Mouse (Mus musculus): ENCODE data around the gene Mknk2. TPM values are rescaled to one million over a fixed set of nuclear protein-coding genes. Genes with fewer than 3 reads are reported as not detected.

Gene Mknk2
- total and polyA plus RNA-seq, 2 experiments from 2014 or later = 40.5 to 84.5 TPM

DNA sequence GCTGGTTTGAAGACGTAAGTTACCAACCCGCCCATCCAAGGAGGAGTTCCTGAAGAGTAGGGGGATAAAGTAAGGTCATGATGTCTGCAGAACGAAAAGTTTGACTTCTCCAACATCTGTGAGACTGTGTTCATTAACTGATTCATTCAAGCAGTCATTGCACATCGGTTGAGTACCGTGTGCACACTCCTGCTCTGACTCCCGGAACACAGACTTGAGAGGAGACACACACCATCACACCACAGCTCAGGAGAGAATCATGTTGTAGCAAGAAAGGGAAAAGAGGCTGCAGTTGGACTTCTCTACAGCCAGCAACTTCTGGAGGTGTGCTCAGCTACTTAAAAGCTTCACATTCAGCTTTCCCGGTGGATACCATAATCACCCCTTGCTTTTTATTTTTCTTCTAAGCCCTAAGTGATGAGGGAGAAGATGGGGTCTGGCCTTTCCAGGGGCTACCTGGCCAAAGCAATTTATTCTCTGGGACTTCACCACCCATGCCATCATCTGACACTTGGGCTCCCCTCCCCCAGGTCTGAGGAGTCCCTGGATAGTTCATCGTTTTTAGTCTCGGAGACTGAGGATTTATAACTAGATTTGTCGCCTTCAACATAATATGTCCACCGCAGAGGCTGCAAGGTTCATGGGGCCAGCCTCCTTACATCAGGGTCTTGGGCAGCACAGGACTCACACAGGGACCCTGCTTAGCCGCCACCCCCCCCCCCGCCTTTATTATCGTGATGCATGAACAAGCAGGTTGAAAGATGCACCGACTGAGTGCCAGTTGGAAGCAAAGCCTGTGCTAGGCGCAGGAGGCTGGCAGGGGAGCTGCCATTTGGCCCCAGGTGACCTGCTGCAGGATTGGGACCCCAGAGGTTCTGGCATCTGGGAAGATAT, 56.9 kb downstream of the Mknk2 start:
- H3K27me3 ChIP-seq (ENCODE audit: insufficient read depth, low read length) = no peaks in the 10 kb centered on the region
- ATAC-seq (no peak), DNase-seq (ENCODE audit: low spot score) (peak; percentile 12)
- H3K27ac ChIP-seq = peak overlapping the region; percentile 90
- peak overlapping the region; percentile 65 for H3K4me2 ChIP-seq (ENCODE audit: low read depth, low read length)
- 51% methylated on average over 16 of the region's 16 CpGs for WGBS
- H3K4me1 ChIP-seq (ENCODE audit: insufficient read depth, low read length) = peaks cover 16% of the 10 kb centered on the region
- H3K4me3 ChIP-seq (ENCODE audit: low read length) = peak overlapping the region; percentile 85
- TF ChIP-seq CTCF (IDR thresholded peaks at IDR 0.05; ENCODE audit: low read depth) = no peak
- no peaks in the 10 kb centered on the region for H3K9me3 ChIP-seq (ENCODE audit: low read length)
- H3K9ac ChIP-seq (replicated peaks; ENCODE audit: low read length) = peak overlapping the region; percentile 51
- H3K36me3 ChIP-seq (ENCODE audit: insufficient read depth, low read length) = no peaks in the 10 kb centered on the region

DNA sequence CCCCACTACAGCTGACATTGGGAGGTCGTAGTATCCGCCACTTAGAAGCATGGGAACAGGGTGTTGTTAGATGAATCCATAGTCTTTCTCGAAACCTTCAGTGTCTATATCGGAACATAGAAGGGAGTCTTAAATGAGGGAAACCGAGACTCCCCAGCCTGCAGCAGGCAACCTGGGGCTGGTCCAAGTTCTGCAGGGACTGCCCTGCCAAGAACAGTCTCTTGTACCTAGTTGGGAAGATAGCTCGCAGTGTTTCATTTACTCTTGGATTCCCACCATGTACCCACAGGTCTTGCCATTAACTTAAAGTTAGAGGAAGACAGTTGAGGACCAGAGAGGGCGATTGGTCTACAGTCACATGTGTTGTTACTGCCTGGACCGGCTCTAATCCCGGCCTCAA, 57.5 kb downstream of the Mknk2 start:
- WGBS = 84% methylated on average over 9 of the region's 9 CpGs
- no peak overlapping the region for H3K4me3 ChIP-seq (ENCODE audit: low read length)
- H3K9me3 ChIP-seq (ENCODE audit: low read length) = no peaks in the 10 kb centered on the region
- H3K27me3 ChIP-seq (ENCODE audit: insufficient read depth, low read length) = no peaks in the 10 kb centered on the region
- H3K4me1 ChIP-seq (ENCODE audit: insufficient read depth, low read length) = peaks cover 16% of the 10 kb centered on the region
- ATAC-seq = no peak
- H3K9ac ChIP-seq (replicated peaks; ENCODE audit: low read length) = no peak overlapping the region
- H3K4me2 ChIP-seq (ENCODE audit: low read depth, low read length) = no peak overlapping the region
- TF ChIP-seq CTCF (IDR thresholded peaks at IDR 0.05; ENCODE audit: low read depth) = no peak
- H3K27ac ChIP-seq = no peak overlapping the region
- H3K36me3 ChIP-seq (ENCODE audit: insufficient read depth, low read length) = peaks cover 6% of the 10 kb centered on the region; the same call in 1 of the 2 replicates
- no peak for DNase-seq (ENCODE audit: low spot score)

DNA sequence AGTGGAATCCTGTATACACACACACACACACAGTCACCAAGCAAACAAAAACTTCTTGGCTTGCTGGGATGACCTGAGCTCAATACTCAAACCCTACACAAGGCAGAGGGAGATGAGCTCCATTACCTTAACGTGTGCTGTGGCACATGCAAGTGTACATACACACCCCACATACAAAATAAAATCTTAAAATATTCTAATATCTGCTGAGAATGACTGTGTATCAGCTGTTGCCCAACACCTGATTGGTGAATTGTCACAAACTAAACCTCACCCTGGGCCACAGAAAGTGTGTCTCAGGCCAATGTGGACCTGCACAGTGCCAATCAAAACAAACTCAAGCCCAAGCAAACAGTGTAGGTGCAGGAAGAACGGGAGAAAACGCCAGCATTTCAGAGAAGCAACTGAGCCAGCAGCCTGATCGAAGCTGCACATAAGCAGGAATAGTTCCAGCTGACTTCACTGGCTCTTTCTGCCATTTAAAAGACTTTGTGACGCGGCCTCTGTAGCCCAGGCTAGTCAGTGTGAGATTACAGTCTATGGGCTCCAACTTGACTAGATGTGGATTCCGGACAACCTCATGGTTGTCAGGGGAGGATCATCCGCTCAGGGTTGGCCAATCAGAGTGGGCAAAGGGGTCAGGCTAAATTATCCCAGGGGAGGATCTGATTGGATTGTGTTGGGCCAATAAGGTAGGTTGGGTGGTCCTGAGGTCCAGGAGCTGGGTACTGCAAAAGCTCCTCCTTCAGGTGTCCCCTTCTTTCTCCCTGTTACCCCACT, 58.3 kb downstream of the Mknk2 start:
- Histone ChIP-seq H3K4me1 (ENCODE audit: insufficient read depth, low read length) (peaks cover 16% of the 10 kb centered on the region), H3K4me3 (ENCODE audit: low read length) (no peak overlapping the region), H3K9ac (replicated peaks; ENCODE audit: low read length) (no peak overlapping the region), H3K36me3 (ENCODE audit: insufficient read depth, low read length) (peaks cover 12% of the 10 kb centered on the region; the same call in 1 of the 2 replicates), H3K27me3 (ENCODE audit: insufficient read depth, low read length) (no peaks in the 10 kb centered on the region), H3K27ac (no peak overlapping the region), H3K9me3 (ENCODE audit: low read length) (no peaks in the 10 kb centered on the region), H3K4me2 (ENCODE audit: low read depth, low read length) (no peak overlapping the region)
- no peak for TF ChIP-seq CTCF (IDR thresholded peaks at IDR 0.05; ENCODE audit: low read depth)
- ATAC-seq (no peak), DNase-seq (ENCODE audit: low spot score) (no peak)
- WGBS = 33% methylated on average over 8 of the region's 8 CpGs

DNA sequence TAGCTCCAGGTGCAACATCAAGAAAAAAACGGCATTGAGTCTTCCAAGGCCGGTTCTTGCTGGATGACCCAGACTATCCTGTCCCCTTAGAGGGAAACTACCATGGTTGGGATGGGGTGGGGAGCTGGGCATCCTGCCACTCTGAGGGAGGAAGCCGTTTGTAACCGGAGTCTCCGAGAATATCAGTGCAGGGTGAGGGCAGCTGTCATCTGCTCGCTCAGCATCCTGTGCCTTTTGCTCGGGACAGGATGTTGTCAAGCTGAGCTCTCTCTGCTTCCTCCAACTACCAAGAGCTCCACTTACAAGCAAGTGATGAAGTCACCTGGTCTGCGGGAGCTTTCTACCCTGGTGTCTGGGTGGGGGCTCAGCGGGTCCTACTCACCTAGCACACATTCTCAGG, 59.7 kb downstream of the Mknk2 start:
- Histone ChIP-seq H3K27ac (no peak overlapping the region), H3K4me1 (ENCODE audit: insufficient read depth, low read length) (peaks cover 5% of the 10 kb centered on the region), H3K36me3 (ENCODE audit: insufficient read depth, low read length) (peaks cover 12% of the 10 kb centered on the region; the same call in 1 of the 2 replicates), H3K4me2 (ENCODE audit: low read depth, low read length) (no peak overlapping the region), H3K27me3 (ENCODE audit: insufficient read depth, low read length) (no peaks in the 10 kb centered on the region), H3K9ac (replicated peaks; ENCODE audit: low read length) (no peak overlapping the region), H3K4me3 (ENCODE audit: low read length) (no peak overlapping the region), H3K9me3 (ENCODE audit: low read length) (no peaks in the 10 kb centered on the region)
- WGBS = 69% methylated on average over 9 of the region's 9 CpGs
- no peak for TF ChIP-seq CTCF (IDR thresholded peaks at IDR 0.05; ENCODE audit: low read depth)
- DNase-seq (ENCODE audit: low spot score) = no peak
- no peak for ATAC-seq

Other genes starting within 250 kb of the Mknk2 start
- 132 TPM in 2 replicates for gene Tcf3, start 244.5 kb downstream of the Mknk2 start, total RNA-seq (2014; rRNA removed)
- 36.2 and 36.4 TPM in 2 replicates for gene Tcf3, start 244.5 kb downstream of the Mknk2 start, polyA plus RNA-seq (2015; fragmentation: Nextera tagmentation; extraction: Ambion mirVana)
- 2.5 and 5.0 TPM in 2 replicates for gene Onecut3, start 183.3 kb downstream of the Mknk2 start, total RNA-seq (2014; rRNA removed)
- gene Onecut3, start 183.3 kb downstream of the Mknk2 start, polyA plus RNA-seq (2015; fragmentation: Nextera tagmentation; extraction: Ambion mirVana) = 0.57 and 0.74 TPM in 2 replicates
- 0.61 and 1.1 TPM in 2 replicates for gene Atp8b3, start 139.0 kb downstream of the Mknk2 start, total RNA-seq (2014; rRNA removed)
- gene Atp8b3, start 139.0 kb downstream of the Mknk2 start, polyA plus RNA-seq (2015; fragmentation: Nextera tagmentation; extraction: Ambion mirVana) = 0.96 and 1.2 TPM in 2 replicates
- gene Rexo1, start 116.6 kb downstream of the Mknk2 start, total RNA-seq (2014; rRNA removed) = 47.2 and 51.0 TPM in 2 replicates
- gene Rexo1, start 116.6 kb downstream of the Mknk2 start, polyA plus RNA-seq (2015; fragmentation: Nextera tagmentation; extraction: Ambion mirVana) = 25.1 and 27.6 TPM in 2 replicates
- gene Klf16, start 100.8 kb downstream of the Mknk2 start, total RNA-seq (2014; rRNA removed) = 16.6 and 17.0 TPM in 2 replicates
- gene Klf16, start 100.8 kb downstream of the Mknk2 start, polyA plus RNA-seq (2015; fragmentation: Nextera tagmentation; extraction: Ambion mirVana) = 8.2 and 8.6 TPM in 2 replicates
- gene Abhd17a, start 87.8 kb downstream of the Mknk2 start, total RNA-seq (2014; rRNA removed) = 389 and 721 TPM in 2 replicates
- gene Abhd17a, start 87.8 kb downstream of the Mknk2 start, polyA plus RNA-seq (2015; fragmentation: Nextera tagmentation; extraction: Ambion mirVana) = 159 and 171 TPM in 2 replicates
- 39.5 and 43.2 TPM in 2 replicates for gene Scamp4, start 75.2 kb downstream of the Mknk2 start, total RNA-seq (2014; rRNA removed)
- gene Scamp4, start 75.2 kb downstream of the Mknk2 start, polyA plus RNA-seq (2015; fragmentation: Nextera tagmentation; extraction: Ambion mirVana) = 68.3 and 69.1 TPM in 2 replicates
- gene Adat3, start 75.2 kb downstream of the Mknk2 start, total RNA-seq (2014; rRNA removed) = 7.3 and 11.4 TPM in 2 replicates
- 3.6 and 4.0 TPM in 2 replicates for gene Adat3, start 75.2 kb downstream of the Mknk2 start, polyA plus RNA-seq (2015; fragmentation: Nextera tagmentation; extraction: Ambion mirVana)
- 0.54 and 2.2 TPM in 2 replicates for gene Gm49322, start 72.1 kb downstream of the Mknk2 start, total RNA-seq (2014; rRNA removed)
- 1.1 TPM in 2 replicates for gene Gm49322, start 72.1 kb downstream of the Mknk2 start, polyA plus RNA-seq (2015; fragmentation: Nextera tagmentation; extraction: Ambion mirVana)
- gene Csnk1g2, start 55.3 kb downstream of the Mknk2 start, total RNA-seq (2014; rRNA removed) = 128 and 156 TPM in 2 replicates
- gene Csnk1g2, start 55.3 kb downstream of the Mknk2 start, polyA plus RNA-seq (2015; fragmentation: Nextera tagmentation; extraction: Ambion mirVana) = 94.3 and 95.5 TPM in 2 replicates
- gene Btbd2, start 21.0 kb downstream of the Mknk2 start, total RNA-seq (2014; rRNA removed) = 209 and 213 TPM in 2 replicates
- 81.9 and 82.8 TPM in 2 replicates for gene Btbd2, start 21.0 kb downstream of the Mknk2 start, polyA plus RNA-seq (2015; fragmentation: Nextera tagmentation; extraction: Ambion mirVana)
- 68.3 and 76.4 TPM in 2 replicates for gene Mob3a, start 23.9 kb upstream of the Mknk2 start, total RNA-seq (2014; rRNA removed)
- gene Mob3a, start 23.9 kb upstream of the Mknk2 start, polyA plus RNA-seq (2015; fragmentation: Nextera tagmentation; extraction: Ambion mirVana) = 37.2 and 38.8 TPM in 2 replicates
- 31.1 and 31.6 TPM in 2 replicates for gene Izumo4, start 24.1 kb upstream of the Mknk2 start, total RNA-seq (2014; rRNA removed)
- gene Izumo4, start 24.1 kb upstream of the Mknk2 start, polyA plus RNA-seq (2015; fragmentation: Nextera tagmentation; extraction: Ambion mirVana) = 46.7 and 52.2 TPM in 2 replicates
- gene Ap3d1, start 64.2 kb upstream of the Mknk2 start, total RNA-seq (2014; rRNA removed) = 195 and 201 TPM in 2 replicates
- gene Ap3d1, start 64.2 kb upstream of the Mknk2 start, polyA plus RNA-seq (2015; fragmentation: Nextera tagmentation; extraction: Ambion mirVana) = 99.2 and 99.7 TPM in 2 replicates
- 27.2 and 27.7 TPM in 2 replicates for gene Dot1l, start 77.1 kb upstream of the Mknk2 start, total RNA-seq (2014; rRNA removed)
- 10.3 and 12.6 TPM in 2 replicates for gene Dot1l, start 77.1 kb upstream of the Mknk2 start, polyA plus RNA-seq (2015; fragmentation: Nextera tagmentation; extraction: Ambion mirVana)
- gene Sf3a2, start 120.1 kb upstream of the Mknk2 start, total RNA-seq (2014; rRNA removed) = 14.2 and 22.0 TPM in 2 replicates
- 48.7 and 53.2 TPM in 2 replicates for gene Sf3a2, start 120.1 kb upstream of the Mknk2 start, polyA plus RNA-seq (2015; fragmentation: Nextera tagmentation; extraction: Ambion mirVana)
- gene Plekhj1, start 120.5 kb upstream of the Mknk2 start, total RNA-seq (2014; rRNA removed) = 74.4 and 82.3 TPM in 2 replicates
- gene Plekhj1, start 120.5 kb upstream of the Mknk2 start, polyA plus RNA-seq (2015; fragmentation: Nextera tagmentation; extraction: Ambion mirVana) = 99.4 and 103 TPM in 2 replicates
- gene Amh, start 127.1 kb upstream of the Mknk2 start, total RNA-seq (2014; rRNA removed) = 0.47 and 2.6 TPM in 2 replicates
- 0.24 TPM in 1 of 2 replicates, not detected in the other for gene Amh, start 127.1 kb upstream of the Mknk2 start, polyA plus RNA-seq (2015; fragmentation: Nextera tagmentation; extraction: Ambion mirVana)
- gene Jsrp1, start 135.4 kb upstream of the Mknk2 start, total RNA-seq (2014; rRNA removed) = 0.22 TPM in 1 of 2 replicates, not detected in the other
- gene Jsrp1, start 135.4 kb upstream of the Mknk2 start, polyA plus RNA-seq (2015; fragmentation: Nextera tagmentation; extraction: Ambion mirVana) = 1.4 and 1.6 TPM in 2 replicates
- gene Oaz1, start 148.5 kb upstream of the Mknk2 start, total RNA-seq (2014; rRNA removed) = 1,128 and 1,180 TPM in 2 replicates
- gene Oaz1, start 148.5 kb upstream of the Mknk2 start, polyA plus RNA-seq (2015; fragmentation: Nextera tagmentation; extraction: Ambion mirVana) = 1,097 and 1,185 TPM in 2 replicates
- gene Lingo3, start 165.9 kb upstream of the Mknk2 start, total RNA-seq (2014; rRNA removed) = 66.9 and 70.3 TPM in 2 replicates
- gene Lingo3, start 165.9 kb upstream of the Mknk2 start, polyA plus RNA-seq (2015; fragmentation: Nextera tagmentation; extraction: Ambion mirVana) = 26.6 and 28.0 TPM in 2 replicates
- gene Lsm7, start 177.1 kb upstream of the Mknk2 start, total RNA-seq (2014; rRNA removed) = 165 and 189 TPM in 2 replicates
- gene Lsm7, start 177.1 kb upstream of the Mknk2 start, polyA plus RNA-seq (2015; fragmentation: Nextera tagmentation; extraction: Ambion mirVana) = 279 and 295 TPM in 2 replicates
- gene Sppl2b, start 177.2 kb upstream of the Mknk2 start, total RNA-seq (2014; rRNA removed) = 161 and 174 TPM in 2 replicates
- gene Sppl2b, start 177.2 kb upstream of the Mknk2 start, polyA plus RNA-seq (2015; fragmentation: Nextera tagmentation; extraction: Ambion mirVana) = 76.0 and 76.2 TPM in 2 replicates
- gene Tmprss9, start 193.7 kb upstream of the Mknk2 start, total RNA-seq (2014; rRNA removed) = 0.04 and 0.10 TPM in 2 replicates
- 0.14 and 0.26 TPM in 2 replicates for gene Tmprss9, start 193.7 kb upstream of the Mknk2 start, polyA plus RNA-seq (2015; fragmentation: Nextera tagmentation; extraction: Ambion mirVana)
- gene Timm13, start 222.9 kb upstream of the Mknk2 start, total RNA-seq (2014; rRNA removed) = 150 and 155 TPM in 2 replicates
- gene Timm13, start 222.9 kb upstream of the Mknk2 start, polyA plus RNA-seq (2015; fragmentation: Nextera tagmentation; extraction: Ambion mirVana) = 366 and 369 TPM in 2 replicates
- gene Lmnb2, start 240.1 kb upstream of the Mknk2 start, total RNA-seq (2014; rRNA removed) = 42.3 and 43.2 TPM in 2 replicates
- 24.8 and 25.6 TPM in 2 replicates for gene Lmnb2, start 240.1 kb upstream of the Mknk2 start, polyA plus RNA-seq (2015; fragmentation: Nextera tagmentation; extraction: Ambion mirVana)